Mouse (Mus musculus) limb, embryonic 13.5 days (tissue): ENCODE measurements around the gene Adgrf1. TPM values are rescaled to one million over a fixed set of nuclear protein-coding genes. Genes with fewer than 3 reads are reported as not detected.

Source experiments
- ATAC-seq: fragments of 200-750 bp; cut with Nextera tagmentation; 2 replicates; pipeline ENCODE4 v1.8.0; 2017; ENCODE audit warnings: low read depth, moderate number of reproducible peaks, moderate TSS enrichment; ENCODE audit not compliant: low FRiP score
- H3K27ac ChIP-seq: fragments of 300-500 bp; sonication (generic); 2 replicates; pipeline ENCODE4 v1.5.1; 2015; ENCODE audit warnings: inconsistent platforms, mild to moderate bottlenecking, moderate library complexity
- H3K27me3 ChIP-seq: fragments of 300-500 bp; sonication (generic); 2 replicates; pipeline ENCODE4 v1.6.1; 2015; ENCODE audit warnings: mild to moderate bottlenecking, inconsistent platforms
- H3K36me3 ChIP-seq: fragments of 300-500 bp; sonication (generic); 2 replicates; pipeline ENCODE4 v1.6.1; 2015; ENCODE audit warnings: inconsistent platforms, mild to moderate bottlenecking, moderate library complexity
- H3K4me1 ChIP-seq: fragments of 300-500 bp; sonication (generic); 2 replicates; pipeline ENCODE4 v1.6.1; 2015; ENCODE audit warnings: inconsistent platforms
- H3K4me2 ChIP-seq: fragments of 300-500 bp; sonication (generic); replicated peaks from 2 replicates; pipeline ENCODE4 v1.6.1; 2015; ENCODE audit warnings: inconsistent platforms, mild to moderate bottlenecking, moderate library complexity
- H3K4me3 ChIP-seq: fragments of 300-500 bp; sonication (generic); 2 replicates; pipeline ENCODE4 v1.5.1; 2015; ENCODE audit warnings: moderate library complexity, mild to moderate bottlenecking, inconsistent platforms
- H3K9ac ChIP-seq: fragments of 300-500 bp; sonication (generic); 2 replicates; pipeline ENCODE4 v1.6.1; 2015; ENCODE audit warnings: mild to moderate bottlenecking, inconsistent platforms
- H3K9me3 ChIP-seq: fragments of 300-500 bp; sonication (generic); 2 replicates; pipeline ENCODE4 v1.6.1; 2016; ENCODE audit warnings: inconsistent platforms
- WGBS: fragments of 180-500 bp; shearing (Covaris S2); methylation state at CpG from one replicate; pipeline ENCODE4 v1.1.7; 2015; 5-methylcytosine and 5-hydroxymethylcytosine counted together
- polyA plus RNA-seq: library from polyadenylated mRNA; unstranded; fragments of >200 nt; fragmentation: Nextera tagmentation; extraction: Ambion mirVana; gene quantifications from 2 replicates; pipeline ENCODE4 v1.2.1, GENCODE M21; 2015

Gene Adgrf1
- polyA plus RNA-seq, 1 experiment from 2014 or later, result 0.06 TPM

DNA sequence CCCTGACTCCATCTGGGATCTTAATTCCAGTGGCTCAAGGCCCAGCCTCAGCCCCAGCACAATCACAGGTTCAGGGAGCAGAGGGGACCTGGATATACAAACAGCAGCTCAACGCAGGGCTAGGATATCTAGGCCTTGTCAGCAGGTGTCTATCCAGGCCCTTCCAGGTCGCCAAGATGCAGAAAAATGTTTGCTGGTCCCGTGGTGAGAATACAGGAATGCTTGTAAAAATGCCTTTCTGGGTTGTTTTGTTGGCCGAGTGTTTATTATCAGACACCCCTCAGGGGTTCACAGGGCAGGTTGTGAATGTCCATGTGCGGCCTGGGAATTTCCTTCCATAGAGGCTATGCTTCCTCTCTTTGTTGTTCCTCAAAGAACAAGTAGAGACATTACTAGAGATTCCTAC, 98.0 kb downstream of the Adgrf1 start:
- H3K9me3 ChIP-seq, result no peaks in the 10 kb centered on the region
- no peaks in the 10 kb centered on the region for H3K27me3 ChIP-seq
- ATAC-seq, result no peak
- no peaks in the 10 kb centered on the region for H3K36me3 ChIP-seq
- H3K4me3 ChIP-seq, result no peak overlapping the region
- no peak overlapping the region for H3K4me2 ChIP-seq
- H3K9ac ChIP-seq, result no peak overlapping the region
- 23% methylated on average over 5 of the region's 5 CpGs for WGBS
- H3K27ac ChIP-seq, result peak overlapping the region; percentile 15; the same call in 1 of the 2 replicates
- H3K4me1 ChIP-seq, result peaks cover 8% of the 10 kb centered on the region

DNA sequence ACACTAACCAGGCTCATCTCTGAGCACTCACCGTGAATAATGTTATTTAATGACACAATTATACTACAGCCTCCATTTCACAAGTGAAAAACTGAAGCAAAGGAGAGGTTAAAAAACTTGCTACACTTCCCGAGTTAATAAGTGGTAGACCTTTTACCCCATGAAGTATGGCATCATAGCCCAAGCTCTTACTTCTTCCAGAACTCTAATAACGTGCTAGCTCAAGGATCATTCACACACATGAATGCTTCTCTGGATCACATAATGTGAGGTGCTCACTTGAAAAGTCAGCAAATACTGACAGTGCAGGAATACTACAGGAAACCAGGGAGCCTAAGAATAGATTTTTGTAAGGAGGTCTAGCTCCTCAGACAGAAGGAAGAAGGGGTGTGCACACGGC, 102.5 kb downstream of the Adgrf1 start:
- 82% methylated on average over 4 of the region's 4 CpGs for WGBS

DNA sequence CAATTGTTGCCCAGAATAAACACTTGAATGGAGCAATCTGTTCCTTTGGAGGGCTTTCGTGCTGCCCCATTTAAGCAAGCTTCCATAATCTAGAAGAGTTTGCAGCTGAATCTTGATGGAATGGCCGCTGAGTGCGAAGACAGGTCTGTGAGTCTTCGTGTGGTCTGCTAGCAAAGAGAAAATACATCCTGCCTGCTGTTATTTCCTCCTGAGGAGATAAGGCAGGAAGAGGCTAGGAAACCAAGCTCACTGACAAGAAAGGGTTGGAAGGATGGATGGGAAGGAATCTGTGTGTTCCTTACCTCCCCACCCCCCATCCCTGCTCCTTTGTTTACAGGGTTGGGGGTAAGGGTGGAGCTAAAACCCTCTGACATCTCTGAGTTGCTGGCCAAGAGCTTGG, 103.9 kb downstream of the Adgrf1 start:
- no peak overlapping the region for H3K9ac ChIP-seq
- no peak overlapping the region for H3K27ac ChIP-seq
- WGBS, result 70% methylated on average over 4 of the region's 4 CpGs
- H3K4me2 ChIP-seq, result no peak overlapping the region
- no peaks in the 10 kb centered on the region for H3K9me3 ChIP-seq
- ATAC-seq, result no peak
- no peak overlapping the region for H3K4me3 ChIP-seq
- no peaks in the 10 kb centered on the region for H3K27me3 ChIP-seq
- no peaks in the 10 kb centered on the region for H3K4me1 ChIP-seq
- no peaks in the 10 kb centered on the region for H3K36me3 ChIP-seq

More for the DNA sequence above, 102.5 kb downstream of the Adgrf1 start:
- H3K27ac ChIP-seq, result no peak overlapping the region
- no peaks in the 10 kb centered on the region for H3K36me3 ChIP-seq
- no peak overlapping the region for H3K4me3 ChIP-seq
- H3K9ac ChIP-seq, result no peak overlapping the region
- H3K27me3 ChIP-seq, result no peaks in the 10 kb centered on the region
- H3K4me1 ChIP-seq, result peaks cover 8% of the 10 kb centered on the region
- H3K9me3 ChIP-seq, result no peaks in the 10 kb centered on the region
- no peak for ATAC-seq
- no peak overlapping the region for H3K4me2 ChIP-seq

Other genes starting within 250 kb of the Adgrf1 start
- 9.0 and 11.6 TPM in 2 replicates for gene Adgrf5, start 90.1 kb downstream of the Adgrf1 start, polyA plus RNA-seq
- not detected in 2 replicates for gene Mep1a, start 232.5 kb downstream of the Adgrf1 start, polyA plus RNA-seq